Mouse (Mus musculus): ENCODE results near the gene Fam129a. TPM values are rescaled to one million over a fixed set of nuclear protein-coding genes. Genes with fewer than 3 reads are reported as not detected.

Gene Fam129a
- total and polyA plus RNA-seq, 2 experiments from 2014 or later, result 1.2 to 1.4 TPM

GRCm38 (mm10) chr1:151592085-151593017 lies 21.4 kb downstream of the Fam129a start:
- no peak overlapping the region for H3K27ac ChIP-seq (ENCODE audit: low read depth, low read length)
- peak; percentile 27; the same call in 1 of the 2 replicates for ATAC-seq (ENCODE audit: low FRiP score)

GRCm38 (mm10) chr1:151594906-151595305 lies 23.9 kb downstream of the Fam129a start:
- H3K9ac ChIP-seq (replicated peaks; ENCODE audit: low read length, poor library complexity, severe bottlenecking), result no peak overlapping the region

More at GRCm38 (mm10) chr1:151592085-151593017, 21.4 kb downstream of the Fam129a start:
- Histone ChIP-seq H3K4me2 (ENCODE audit: low read depth, low read length, poor library complexity, severe bottlenecking) (no peak overlapping the region), H3K9me3 (ENCODE audit: low read length) (no peaks in the 10 kb centered on the region), H3K4me3 (ENCODE audit: low read depth, low read length) (no peak overlapping the region), H3K9ac (replicated peaks; ENCODE audit: low read length, poor library complexity, severe bottlenecking) (no peak overlapping the region), H3K4me1 (ENCODE audit: insufficient read depth, low read length) (no peaks in the 10 kb centered on the region), H3K36me3 (ENCODE audit: insufficient read depth, low read length) (no peaks in the 10 kb centered on the region), H3K27me3 (ENCODE audit: insufficient read depth, low read length) (no peaks in the 10 kb centered on the region)
- TF ChIP-seq CTCF (IDR thresholded peaks at IDR 0.05), result no peak
- no peak for DNase-seq (ENCODE audit: low spot score)
- 46% methylated on average over 13 of the region's 13 CpGs for WGBS

GRCm38 (mm10) chr1:151595600-151596299 lies 24.8 kb downstream of the Fam129a start:
- H3K4me3 ChIP-seq (ENCODE audit: low read depth, low read length), result no peak overlapping the region
- H3K9ac ChIP-seq (replicated peaks; ENCODE audit: low read length, poor library complexity, severe bottlenecking), result no peak overlapping the region
- 47% methylated on average over 12 of the region's 12 CpGs for WGBS
- H3K36me3 ChIP-seq (ENCODE audit: insufficient read depth, low read length), result no peaks in the 10 kb centered on the region
- no peaks in the 10 kb centered on the region for H3K4me1 ChIP-seq (ENCODE audit: insufficient read depth, low read length)
- H3K9me3 ChIP-seq (ENCODE audit: low read length), result no peaks in the 10 kb centered on the region
- no peak overlapping the region for H3K27ac ChIP-seq (ENCODE audit: low read depth, low read length)
- TF ChIP-seq CTCF (IDR thresholded peaks at IDR 0.05), result no peak
- no peak for DNase-seq (ENCODE audit: low spot score)
- no peak for ATAC-seq (ENCODE audit: low FRiP score)
- H3K4me2 ChIP-seq (ENCODE audit: low read depth, low read length, poor library complexity, severe bottlenecking), result no peak overlapping the region
- H3K27me3 ChIP-seq (ENCODE audit: insufficient read depth, low read length), result no peaks in the 10 kb centered on the region

More at GRCm38 (mm10) chr1:151594906-151595305, 23.9 kb downstream of the Fam129a start:
- ATAC-seq (ENCODE audit: low FRiP score) (no peak), DNase-seq (ENCODE audit: low spot score) (no peak)
- Histone ChIP-seq H3K9me3 (ENCODE audit: low read length) (no peaks in the 10 kb centered on the region), H3K27ac (ENCODE audit: low read depth, low read length) (no peak overlapping the region), H3K27me3 (ENCODE audit: insufficient read depth, low read length) (no peaks in the 10 kb centered on the region), H3K36me3 (ENCODE audit: insufficient read depth, low read length) (no peaks in the 10 kb centered on the region), H3K4me1 (ENCODE audit: insufficient read depth, low read length) (no peaks in the 10 kb centered on the region), H3K4me3 (ENCODE audit: low read depth, low read length) (no peak overlapping the region), H3K4me2 (ENCODE audit: low read depth, low read length, poor library complexity, severe bottlenecking) (no peak overlapping the region)
- WGBS, result 89% methylated on average over 4 of the region's 4 CpGs
- no peak for TF ChIP-seq CTCF (IDR thresholded peaks at IDR 0.05)

GRCm38 (mm10) chr1:151596562-151596961 lies 25.6 kb downstream of the Fam129a start:
- DNase-seq (ENCODE audit: low spot score) (no peak), ATAC-seq (ENCODE audit: low FRiP score) (no peak)
- Histone ChIP-seq H3K9me3 (ENCODE audit: low read length) (no peaks in the 10 kb centered on the region), H3K9ac (replicated peaks; ENCODE audit: low read length, poor library complexity, severe bottlenecking) (no peak overlapping the region), H3K4me2 (ENCODE audit: low read depth, low read length, poor library complexity, severe bottlenecking) (no peak overlapping the region), H3K36me3 (ENCODE audit: insufficient read depth, low read length) (no peaks in the 10 kb centered on the region), H3K4me1 (ENCODE audit: insufficient read depth, low read length) (no peaks in the 10 kb centered on the region), H3K4me3 (ENCODE audit: low read depth, low read length) (no peak overlapping the region), H3K27ac (ENCODE audit: low read depth, low read length) (no peak overlapping the region), H3K27me3 (ENCODE audit: insufficient read depth, low read length) (no peaks in the 10 kb centered on the region)
- 60% methylated on average over 8 of the region's 8 CpGs for WGBS
- no peak for TF ChIP-seq CTCF (IDR thresholded peaks at IDR 0.05)

GRCm38 (mm10) chr1:151597677-151598297 lies 26.8 kb downstream of the Fam129a start:
- Histone ChIP-seq H3K36me3 (ENCODE audit: insufficient read depth, low read length) (no peaks in the 10 kb centered on the region), H3K27ac (ENCODE audit: low read depth, low read length) (no peak overlapping the region), H3K9ac (replicated peaks; ENCODE audit: low read length, poor library complexity, severe bottlenecking) (no peak overlapping the region), H3K27me3 (ENCODE audit: insufficient read depth, low read length) (no peaks in the 10 kb centered on the region), H3K4me3 (ENCODE audit: low read depth, low read length) (no peak overlapping the region), H3K4me2 (ENCODE audit: low read depth, low read length, poor library complexity, severe bottlenecking) (no peak overlapping the region), H3K9me3 (ENCODE audit: low read length) (no peaks in the 10 kb centered on the region), H3K4me1 (ENCODE audit: insufficient read depth, low read length) (no peaks in the 10 kb centered on the region)
- DNase-seq (ENCODE audit: low spot score) (no peak), ATAC-seq (ENCODE audit: low FRiP score) (no peak)
- no peak for TF ChIP-seq CTCF (IDR thresholded peaks at IDR 0.05)
- 84% methylated on average over 6 of the region's 6 CpGs for WGBS

Data from midbrain, postnatal 0 days (tissue).